Mouse (Mus musculus): ENCODE measurements at regions not wholly inside any gene's neighbourhood (a gene's known extent, or its start where the extent isn't known, plus 50 kb on each side); places are given as distances from the start of the nearest gene placed in this dataset.
A peak's percentile ranks its signal among the peaks of the same experiment; 100 is the strongest.

GRCm38 (mm10) chr3:65006565-65006964 lies 102.6 kb upstream of the Kcnab1 start:
- DNase-seq (ENCODE audit: low spot score) (no peak), ATAC-seq (no peak)
- no peak overlapping the region for H3K4me3 ChIP-seq (ENCODE audit: low read depth, low read length)
- no peak overlapping the region for H3K27ac ChIP-seq (ENCODE audit: low read length)
- no peaks in the 10 kb centered on the region for H3K4me1 ChIP-seq (ENCODE audit: insufficient read depth, low read depth, low read length)
- TF ChIP-seq CTCF (IDR thresholded peaks at IDR 0.05) (no peak), EP300 (IDR thresholded peaks at IDR 0.05) (no peak)
- H3K36me3 ChIP-seq (ENCODE audit: insufficient read depth, low read length), result no peaks in the 10 kb centered on the region
- no peaks in the 10 kb centered on the region for H3K27me3 ChIP-seq (replicated peaks; ENCODE audit: insufficient read depth, low read length)
- no peaks in the 10 kb centered on the region for H3K9me3 ChIP-seq (ENCODE audit: low read length)
- H3K9ac ChIP-seq (replicated peaks; ENCODE audit: low read depth), result no peak overlapping the region
- H3K4me2 ChIP-seq (replicated peaks; ENCODE audit: low read depth, low read length), result no peak overlapping the region
- 63% methylated on average over 3 of the region's 3 CpGs for WGBS

- Histone ChIP-seq H3K9ac (replicated peaks; ENCODE audit: low read depth) (no peak overlapping the region), H3K4me1 (ENCODE audit: insufficient read depth, low read depth, low read length) (no peaks in the 10 kb centered on the region), H3K36me3 (ENCODE audit: insufficient read depth, low read length) (no peaks in the 10 kb centered on the region), H3K9me3 (ENCODE audit: low read length) (no peaks in the 10 kb centered on the region), H3K4me2 (replicated peaks; ENCODE audit: low read depth, low read length) (no peak overlapping the region), H3K4me3 (ENCODE audit: low read depth, low read length) (no peak overlapping the region), H3K27me3 (replicated peaks; ENCODE audit: insufficient read depth, low read length) (no peaks in the 10 kb centered on the region), H3K27ac (ENCODE audit: low read length) (no peak overlapping the region)
- 56% methylated on average over 2 of the region's 2 CpGs for WGBS
- DNase-seq (ENCODE audit: low spot score) (no peak), ATAC-seq (no peak)
- TF ChIP-seq EP300 (IDR thresholded peaks at IDR 0.05) (no peak), CTCF (IDR thresholded peaks at IDR 0.05) (no peak)
These were observed 85.3 kb upstream of the Kcnab1 start for GRCm38 (mm10) chr3:65023876-65024275.

- TF ChIP-seq EP300 (IDR thresholded peaks at IDR 0.05), result no peak
- no peak for TF ChIP-seq CTCF (IDR thresholded peaks at IDR 0.05)
- WGBS, result 63% methylated on average over 2 of the region's 2 CpGs
- H3K27me3 ChIP-seq (replicated peaks; ENCODE audit: insufficient read depth, low read length), result no peaks in the 10 kb centered on the region
- no peaks in the 10 kb centered on the region for H3K9me3 ChIP-seq (ENCODE audit: low read length)
- ATAC-seq (no peak), DNase-seq (ENCODE audit: low spot score) (no peak)
- H3K36me3 ChIP-seq (ENCODE audit: insufficient read depth, low read length), result no peaks in the 10 kb centered on the region
- H3K4me3 ChIP-seq (ENCODE audit: low read depth, low read length), result no peak overlapping the region
- H3K4me1 ChIP-seq (ENCODE audit: insufficient read depth, low read depth, low read length), result no peaks in the 10 kb centered on the region
- no peak overlapping the region for H3K27ac ChIP-seq (ENCODE audit: low read length)
- no peak overlapping the region for H3K4me2 ChIP-seq (replicated peaks; ENCODE audit: low read depth, low read length)
- no peak overlapping the region for H3K9ac ChIP-seq (replicated peaks; ENCODE audit: low read depth)
These were observed 71.6 kb upstream of the Kcnab1 start for GRCm38 (mm10) chr3:65037626-65038025.

- 91% methylated on average over 3 of the region's 3 CpGs for WGBS
- no peak for TF ChIP-seq EP300 (IDR thresholded peaks at IDR 0.05)
- no peak for TF ChIP-seq CTCF (IDR thresholded peaks at IDR 0.05)
These were observed 61.3 kb upstream of the Kcnab1 start for GRCm38 (mm10) chr3:65047879-65048278.

GRCm38 (mm10) chr3:65055401-65055800 lies 53.8 kb upstream of the Kcnab1 start:
- H3K9me3 ChIP-seq (ENCODE audit: low read length), result no peaks in the 10 kb centered on the region
- no peak overlapping the region for H3K9ac ChIP-seq (replicated peaks; ENCODE audit: low read depth)
- H3K36me3 ChIP-seq (ENCODE audit: insufficient read depth, low read length), result no peaks in the 10 kb centered on the region
- no peak overlapping the region for H3K4me2 ChIP-seq (replicated peaks; ENCODE audit: low read depth, low read length)
- DNase-seq (ENCODE audit: low spot score) (peak; percentile 10), ATAC-seq (no peak)
- H3K4me1 ChIP-seq (ENCODE audit: insufficient read depth, low read depth, low read length), result no peaks in the 10 kb centered on the region
- H3K27ac ChIP-seq (ENCODE audit: low read length), result no peak overlapping the region
- no peak overlapping the region for H3K4me3 ChIP-seq (ENCODE audit: low read depth, low read length)
- no peaks in the 10 kb centered on the region for H3K27me3 ChIP-seq (replicated peaks; ENCODE audit: insufficient read depth, low read length)
- TF ChIP-seq CTCF (IDR thresholded peaks at IDR 0.05), result no peak
- no peak for TF ChIP-seq EP300 (IDR thresholded peaks at IDR 0.05)
- 23% methylated on average over 3 of the region's 3 CpGs for WGBS

More at GRCm38 (mm10) chr3:65047879-65048278, 61.3 kb upstream of the Kcnab1 start:
- no peak overlapping the region for H3K4me3 ChIP-seq (ENCODE audit: low read depth, low read length)
- H3K9ac ChIP-seq (replicated peaks; ENCODE audit: low read depth), result no peak overlapping the region
- ATAC-seq, result no peak
- H3K4me1 ChIP-seq (ENCODE audit: insufficient read depth, low read depth, low read length), result no peaks in the 10 kb centered on the region
- no peak overlapping the region for H3K4me2 ChIP-seq (replicated peaks; ENCODE audit: low read depth, low read length)
- no peak for DNase-seq (ENCODE audit: low spot score)
- no peaks in the 10 kb centered on the region for H3K9me3 ChIP-seq (ENCODE audit: low read length)
- H3K27me3 ChIP-seq (replicated peaks; ENCODE audit: insufficient read depth, low read length), result no peaks in the 10 kb centered on the region
- no peaks in the 10 kb centered on the region for H3K36me3 ChIP-seq (ENCODE audit: insufficient read depth, low read length)
- H3K27ac ChIP-seq (ENCODE audit: low read length), result no peak overlapping the region

Data from lung, postnatal 0 days (tissue).